Mouse (Mus musculus) large intestine, adult 2 months (tissue): Measurements from ENCODE around the gene Zbtb11. TPM values are rescaled to one million over a fixed set of nuclear protein-coding genes. Genes with fewer than 3 reads are reported as not detected.

Source experiments
- DNase-seq: peaks from one replicate; pipeline ENCODE4 v3.0.0-alpha.2; 2012; ENCODE audit warnings: low read depth, low spot score
- WGBS: fragments of 180-500 bp; shearing (Covaris S2); methylation state at CpG from one replicate; pipeline ENCODE4 v1.1.7; 2018; 5-methylcytosine and 5-hydroxymethylcytosine counted together
- polyA plus RNA-seq: library from polyadenylated mRNA; depleted of rRNA; stranded (reverse); fragments of >200 nt; gene quantifications from 2 replicates; pipeline ENCODE4 v1.2.3, GENCODE M21; 2012

The Zbtb11 gene
- polyA plus RNA-seq, 1 experiment: 1.8 TPM

- WGBS: 13% methylated on average over 1 of the region's 1 CpGs
- no peak for DNase-seq
These were observed 6.5 kb upstream of the Zbtb11 start for GRCm38 (mm10) chr16:55967221-55967620.

- DNase-seq: no peak
- 64% methylated on average over 3 of the region's 3 CpGs for WGBS
These were observed 4.5 kb upstream of the Zbtb11 start for GRCm38 (mm10) chr16:55969147-55969546.

DNA sequence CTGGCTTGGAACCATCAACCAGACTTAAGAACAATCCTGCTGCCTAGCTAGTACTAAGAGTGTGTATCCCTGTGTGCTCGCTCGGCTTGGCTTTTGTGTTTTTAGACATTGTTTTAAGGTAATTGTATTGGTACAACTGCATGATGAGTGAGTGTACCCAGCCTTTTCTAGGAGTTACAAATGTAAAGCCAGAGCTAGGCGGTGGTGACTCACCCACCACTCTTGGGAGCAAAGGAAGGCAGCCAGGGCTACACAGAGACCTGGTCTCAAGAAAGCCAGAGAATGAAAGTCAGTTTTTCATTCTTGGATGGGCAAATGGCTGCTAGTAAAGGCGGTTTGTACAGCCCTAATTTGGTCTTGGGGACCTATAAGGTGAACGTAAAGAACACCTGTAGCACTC lies 3.3 kb upstream of the Zbtb11 start:
- WGBS: 89% methylated on average over 5 of the region's 5 CpGs
- DNase-seq: no peak

GRCm38 (mm10) chr16:55971735-55972615 lies 1.7 kb upstream of the Zbtb11 start:
- no peak for DNase-seq
- 77% methylated on average over 6 of the region's 6 CpGs for WGBS

GRCm38 (mm10) chr16:55972626-55973201 lies 969 bp upstream of the Zbtb11 start:
- no peak for DNase-seq
- 28% methylated on average over 10 of the region's 10 CpGs for WGBS

DNA sequence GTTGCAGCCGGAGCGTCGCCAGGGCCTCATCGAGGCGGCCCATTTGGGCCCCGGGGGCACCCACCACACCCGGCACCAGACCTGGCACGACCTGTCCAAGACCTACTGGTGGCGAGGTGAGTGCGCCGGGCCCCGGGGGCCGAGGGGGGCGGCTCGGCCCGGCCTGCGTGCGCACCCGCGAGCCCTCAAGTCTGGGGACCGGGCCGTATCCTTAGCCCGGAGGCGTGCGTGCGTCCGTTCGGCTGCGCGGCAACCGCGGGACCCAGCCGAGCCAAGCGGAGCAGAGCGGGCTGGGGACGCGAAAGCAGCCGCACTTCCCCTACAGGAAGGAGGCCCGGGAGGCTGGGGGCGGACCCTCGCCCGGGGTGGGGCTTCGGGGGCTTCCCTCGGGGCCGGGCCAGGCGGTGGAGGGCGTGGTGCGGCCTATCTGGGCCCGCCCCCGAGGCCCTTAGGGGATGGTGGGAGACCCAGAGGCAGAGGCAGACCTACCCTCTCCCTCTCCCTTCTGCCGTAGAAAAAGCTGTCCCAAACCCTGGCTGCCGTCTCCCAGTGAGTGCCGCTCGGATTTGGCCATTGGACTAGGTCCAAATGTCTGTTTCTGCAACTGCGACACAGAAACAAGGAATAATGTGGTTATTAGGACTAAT lies 696 bp downstream of the Zbtb11 start:
- under 1% methylated on average over 55 of the region's 55 CpGs for WGBS
- no peak for DNase-seq

DNA sequence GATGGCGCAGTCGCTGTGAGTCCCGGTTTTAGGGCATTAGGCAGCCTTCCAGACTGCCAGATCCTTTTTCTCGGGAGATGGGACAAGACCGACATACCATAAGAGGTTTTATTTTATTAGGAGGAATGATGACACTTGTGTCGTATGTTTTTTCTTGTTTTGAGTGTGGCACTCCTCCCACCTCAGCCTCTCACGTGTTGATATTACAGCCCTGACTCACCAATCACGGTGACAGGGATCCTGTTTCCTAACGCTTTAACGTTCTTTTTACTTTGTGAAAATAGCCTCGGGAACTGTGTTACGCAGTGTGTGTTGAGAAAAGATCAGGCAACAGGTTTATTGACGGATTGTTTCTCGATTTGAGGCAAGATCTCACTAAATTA lies 1.2 kb downstream of the Zbtb11 start:
- DNase-seq: no peak
- WGBS: 2% methylated on average over 14 of the region's 14 CpGs

DNA sequence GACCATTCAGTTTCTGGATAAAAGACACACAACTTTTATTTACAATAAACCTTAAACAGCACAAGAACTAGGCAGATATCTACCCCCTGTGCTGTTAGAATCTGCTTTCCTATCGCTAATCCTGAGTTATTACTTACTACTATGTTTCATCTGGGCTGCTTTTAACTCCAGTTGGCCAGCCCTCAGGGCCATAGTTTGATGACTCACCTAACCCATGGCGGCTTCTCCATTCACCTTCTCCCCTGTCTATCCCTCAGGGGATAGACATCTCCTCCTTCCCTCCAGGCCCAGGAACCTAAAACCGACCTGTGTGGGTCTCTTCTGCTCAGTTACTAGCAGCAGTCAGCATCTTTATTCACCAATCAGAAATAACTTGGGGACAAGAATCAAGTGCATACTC lies 12.3 kb downstream of the Zbtb11 start:
- 90% methylated on average over 3 of the region's 3 CpGs for WGBS
- DNase-seq: no peak

GRCm38 (mm10) chr16:55990311-55990710 lies 16.6 kb downstream of the Zbtb11 start:
- DNase-seq: no peak
- 91% methylated on average over 4 of the region's 4 CpGs for WGBS

DNA sequence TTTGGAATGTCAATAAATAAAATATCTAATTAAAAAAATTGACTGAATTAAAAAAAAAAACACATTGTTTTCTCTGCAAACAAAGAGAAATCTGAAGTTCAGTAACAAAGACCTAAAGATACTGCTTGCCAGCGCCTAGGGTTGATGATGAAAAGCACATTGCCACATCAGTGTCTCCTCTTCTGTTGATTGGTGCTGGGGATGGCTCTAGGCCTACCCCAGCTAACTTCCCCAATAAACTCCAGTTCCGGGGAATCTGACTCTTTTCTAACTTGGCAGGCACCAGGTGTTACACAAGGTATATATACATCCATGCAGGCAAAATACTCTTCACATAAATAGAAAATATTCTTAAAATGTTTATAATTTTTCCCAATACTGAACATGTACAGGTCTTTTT lies 20.6 kb downstream of the Zbtb11 start:
- DNase-seq: no peak
- WGBS: 86% methylated on average over 2 of the region's 2 CpGs

DNA sequence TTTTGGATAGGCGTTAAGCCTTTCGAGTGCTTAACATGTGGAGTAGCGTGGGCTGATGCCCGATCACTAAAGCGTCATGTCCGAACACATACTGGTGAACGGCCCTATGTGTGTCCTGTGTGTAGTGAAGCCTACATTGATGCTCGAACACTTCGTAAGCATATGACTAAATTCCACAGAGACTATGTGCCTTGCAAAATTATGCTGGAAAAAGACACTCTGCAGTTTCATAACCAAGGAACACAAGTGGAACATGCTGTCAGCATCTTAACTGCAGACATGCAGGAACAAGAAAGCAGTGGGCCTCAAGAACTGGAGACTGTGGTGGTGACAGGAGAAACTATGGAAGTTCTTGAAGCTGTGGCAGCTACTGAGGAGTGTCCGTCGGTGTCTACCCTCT lies 33.1 kb downstream of the Zbtb11 start:
- WGBS: 90% methylated on average over 11 of the region's 11 CpGs

GRCm38 (mm10) chr16:56008862-56009261 lies 35.2 kb downstream of the Zbtb11 start:
- no peak for DNase-seq
- 79% methylated on average over 1 of the region's 1 CpGs for WGBS

More for the DNA sequence above, 33.1 kb downstream of the Zbtb11 start:
- DNase-seq: no peak

DNA sequence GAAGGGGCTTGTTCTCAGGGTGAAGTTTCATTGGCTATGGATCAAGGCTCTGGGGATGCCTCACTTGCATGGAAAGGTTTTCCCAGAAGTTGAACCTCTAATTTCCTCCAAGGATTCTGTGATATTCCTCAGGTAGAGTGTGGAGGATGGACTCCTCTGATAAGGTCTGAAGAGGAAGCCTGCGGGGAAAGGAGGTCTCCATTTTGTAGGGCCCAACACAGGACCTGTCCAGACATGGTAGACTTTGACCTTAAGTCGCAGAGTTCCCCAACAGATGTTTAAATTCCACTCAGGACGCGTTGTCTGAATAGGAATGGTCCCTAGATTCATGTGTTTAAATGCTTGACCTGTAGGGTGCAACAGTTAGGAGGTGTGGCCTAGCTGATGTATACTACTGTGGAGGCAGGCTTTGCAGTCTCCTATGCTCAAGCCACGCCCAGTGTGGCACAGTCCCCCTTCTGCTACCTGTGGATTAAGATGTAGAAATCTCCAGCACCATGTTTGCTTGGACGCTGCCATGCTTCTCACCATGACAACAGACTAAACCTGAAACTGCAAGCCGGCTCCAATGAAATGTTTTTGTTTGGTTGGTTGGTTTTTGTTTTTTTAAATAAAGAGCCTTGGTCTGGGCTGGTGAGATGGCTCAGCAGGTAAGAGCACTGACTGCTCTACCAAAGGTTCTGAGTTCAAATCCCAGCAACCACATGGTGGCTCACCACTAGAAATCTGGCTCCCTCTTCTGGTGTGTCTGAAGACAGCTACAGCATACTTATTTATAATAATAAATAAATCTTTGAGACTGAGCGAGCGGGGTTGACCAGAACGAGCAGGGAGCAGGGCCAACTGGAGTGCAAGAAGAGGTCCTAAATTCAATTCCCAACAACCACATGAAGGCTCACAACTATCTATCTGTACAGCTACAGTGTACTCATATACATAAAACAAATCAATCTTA lies 39.4 kb downstream of the Zbtb11 start:
- no peak for DNase-seq
- 90% methylated on average over 10 of the region's 10 CpGs for WGBS

DNA sequence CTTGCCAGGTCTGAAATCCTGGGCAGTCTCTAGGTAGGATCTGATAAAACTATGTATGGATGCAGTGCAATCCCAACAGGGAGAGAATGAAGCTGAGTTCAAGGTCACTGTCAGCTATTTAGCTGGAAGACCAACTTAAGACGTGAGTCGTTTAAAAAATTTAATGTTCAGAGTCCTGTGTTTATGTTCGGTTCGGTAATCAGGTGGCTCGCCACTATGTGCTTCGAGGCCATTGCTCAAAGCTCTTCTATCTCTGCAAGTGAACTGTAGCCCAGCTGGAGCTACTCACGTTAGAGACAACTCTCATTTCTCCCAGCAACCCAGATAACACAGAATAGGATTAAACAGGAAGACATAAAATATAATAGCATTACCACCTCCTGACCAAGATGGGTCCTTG lies 40.4 kb downstream of the Zbtb11 start:
- WGBS: 58% methylated on average over 7 of the region's 7 CpGs
- DNase-seq: no peak

DNA sequence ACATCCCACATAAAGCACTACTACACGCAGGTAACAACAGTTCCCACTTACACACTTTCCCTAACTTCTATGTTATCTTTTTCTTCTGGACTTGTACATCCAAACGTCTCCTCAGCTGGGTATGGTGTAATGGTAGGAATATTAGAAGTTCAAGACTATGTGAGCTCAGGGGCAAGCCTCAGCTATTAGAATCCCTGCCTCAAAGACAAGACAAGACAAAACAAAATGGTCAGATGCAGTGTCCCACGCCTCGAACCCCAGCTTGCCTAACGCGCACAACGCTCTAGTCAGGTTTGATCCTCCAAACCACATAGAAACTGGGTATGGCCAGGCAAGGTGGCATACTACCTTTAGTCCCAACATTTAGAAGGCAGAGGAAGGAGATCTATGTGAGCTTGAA lies 46.0 kb downstream of the Zbtb11 start:
- 93% methylated on average over 7 of the region's 7 CpGs for WGBS
- no peak for DNase-seq

DNA sequence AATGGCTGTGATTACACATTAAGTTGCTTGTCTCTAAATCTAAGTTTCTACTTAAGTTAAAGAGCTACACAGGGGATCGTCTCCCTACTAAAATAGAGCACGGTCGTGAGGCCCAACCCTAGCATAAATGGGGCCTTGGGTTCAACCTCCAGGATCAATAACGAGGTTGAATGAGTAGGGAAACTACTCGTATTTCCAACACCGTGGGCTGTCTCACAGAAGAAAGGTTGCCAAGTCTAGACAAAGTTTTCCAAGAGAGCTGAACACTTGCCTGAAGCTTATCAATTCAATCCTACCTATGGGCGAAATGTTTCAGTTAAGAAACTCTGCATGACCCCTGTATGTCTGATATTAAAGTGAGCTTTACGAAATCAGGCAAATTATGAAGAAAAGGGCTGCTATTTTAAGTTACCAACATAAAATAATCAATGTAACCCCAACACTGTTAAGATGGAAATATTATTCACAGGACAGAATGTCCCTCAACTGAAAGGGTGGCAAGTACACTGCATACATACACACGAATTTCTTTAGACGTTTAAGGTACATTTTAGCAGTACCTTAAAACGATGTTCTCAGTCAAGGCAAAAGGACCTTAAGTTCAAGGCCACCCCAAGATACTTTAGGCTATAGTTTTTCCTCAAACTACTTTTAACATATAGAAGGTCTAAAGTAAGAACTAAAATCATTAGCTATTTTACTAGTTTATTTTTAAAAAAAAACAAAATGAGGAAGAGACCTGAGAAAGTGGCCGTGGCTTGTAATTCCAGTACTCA lies 54.4 kb downstream of the Zbtb11 start:
- DNase-seq: no peak
- 20% methylated on average over 12 of the region's 12 CpGs for WGBS

GRCm38 (mm10) chr16:56028722-56029551 lies 55.3 kb downstream of the Zbtb11 start:
- no peak for DNase-seq
- under 1% methylated on average over 62 of the region's 62 CpGs for WGBS

DNA sequence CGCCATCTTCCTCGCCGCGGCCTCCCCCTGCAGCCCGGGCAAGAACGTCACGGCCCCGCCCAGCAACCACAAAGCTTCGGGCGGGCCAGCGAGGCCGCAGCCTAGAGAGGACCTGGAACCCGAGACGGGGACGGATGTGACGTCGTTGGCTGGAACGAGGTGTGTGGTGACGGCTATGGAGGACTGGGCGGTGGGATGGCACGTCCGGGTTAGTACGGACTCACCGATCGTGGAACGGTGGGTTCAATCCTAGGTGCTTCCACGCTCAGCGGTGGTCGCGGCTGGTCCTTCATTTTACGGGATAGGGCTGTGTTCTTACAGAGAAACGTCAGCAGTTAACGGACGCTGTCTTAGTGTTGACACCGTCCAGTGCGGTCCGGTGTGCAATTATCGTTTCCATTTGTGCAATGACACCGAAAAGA lies 56.0 kb downstream of the Zbtb11 start, which contains the start of gene Pcnp:
Gene Pcnp, minus strand, starts transcription at position 79 of the 422 bp plus-strand sequence.
- WGBS: under 1% methylated on average over 39 of the region's 39 CpGs
- peak; percentile 97 for DNase-seq
